In genomic region chr13:18153949-18154582, GRCm38 (mm10) we compare ENCODE assay signal across 28 mouse cellular contexts.
DNase-seq lines count a peak whose midpoint lies in the region; ATAC-seq lines count a peak whose summit lies in the region.
"Had no signal": no experiment of that assay in that cellular context is flagged by ENCODE, and none has a peak within 500 bp of the region (broad histone marks: within the 10 kb centered on the region; RNA-seq: fewer than 3 reads in every experiment).

No protein-coding gene starts in this region.

- H3K9me3 ChIP-seq in forebrain, embryonic 15.5 days = no peaks in the 10 kb centered on the region
- no peaks in the 10 kb centered on the region for H3K9me3 ChIP-seq in forebrain, embryonic 14.5 days (replicated peaks; ENCODE audit: control insufficient read depth, low read length)
- H3K9me3 ChIP-seq in hindbrain, embryonic 16.5 days (ENCODE audit: control insufficient read depth, low read length) = no peaks in the 10 kb centered on the region
- no peaks in the 10 kb centered on the region for H3K9me3 ChIP-seq in hindbrain, embryonic 12.5 days (replicated peaks)
- no peaks in the 10 kb centered on the region for H3K9me3 ChIP-seq in midbrain, embryonic 16.5 days (replicated peaks; ENCODE audit: control insufficient read depth, low read length, poor library complexity, severe bottlenecking)
- no peaks in the 10 kb centered on the region for H3K9me3 ChIP-seq in midbrain, embryonic 10.5 days (replicated peaks)
- H3K9me3 ChIP-seq: embryonic facial prominence, embryonic 12.5 days; embryonic facial prominence, embryonic 15.5 days; G1E; heart, embryonic 10.5 days; heart, embryonic 13.5 days; hindbrain, embryonic 15.5 days; intestine, embryonic 15.5 days had no signal

- WGBS in forebrain, embryonic 15.5 days = 84% methylated on average over 6 of the region's 6 CpGs
- 84% methylated on average over 6 of the region's 6 CpGs for WGBS in forebrain, embryonic 14.5 days
- 82% methylated on average over 6 of the region's 6 CpGs for WGBS in hindbrain, embryonic 16.5 days
- 82% methylated on average over 6 of the region's 6 CpGs for WGBS in hindbrain, embryonic 12.5 days
- WGBS in midbrain, embryonic 16.5 days = 83% methylated on average over 6 of the region's 6 CpGs
- 85% methylated on average over 6 of the region's 6 CpGs for WGBS in midbrain, embryonic 10.5 days

- H3K9ac ChIP-seq in forebrain, embryonic 15.5 days (replicated peaks) = no peak overlapping the region
- no peak overlapping the region for H3K9ac ChIP-seq in forebrain, embryonic 14.5 days (ENCODE audit: low read length)
- H3K9ac ChIP-seq in hindbrain, embryonic 16.5 days (ENCODE audit: low read depth, low read length) = no peak overlapping the region
- no peak overlapping the region for H3K9ac ChIP-seq in hindbrain, embryonic 12.5 days
- no peak overlapping the region for H3K9ac ChIP-seq in midbrain, embryonic 16.5 days (ENCODE audit: low read depth, low read length)
- H3K9ac ChIP-seq: embryonic facial prominence, embryonic 12.5 days; embryonic facial prominence, embryonic 15.5 days; heart, embryonic 13.5 days; hindbrain, embryonic 15.5 days; intestine, embryonic 15.5 days had no signal

- H3K27ac ChIP-seq in forebrain, embryonic 15.5 days (replicated peaks) = no peak overlapping the region
- no peak overlapping the region for H3K27ac ChIP-seq in forebrain, embryonic 14.5 days (ENCODE audit: low read depth, low read length)
- no peak overlapping the region for H3K27ac ChIP-seq in hindbrain, embryonic 16.5 days (ENCODE audit: low read depth, low read length)
- H3K27ac ChIP-seq in hindbrain, embryonic 12.5 days = no peak overlapping the region
- no peak overlapping the region for H3K27ac ChIP-seq in midbrain, embryonic 16.5 days (ENCODE audit: low read length)
- H3K27ac ChIP-seq in midbrain, embryonic 10.5 days (replicated peaks) = no peak overlapping the region
- H3K27ac ChIP-seq: embryonic facial prominence, embryonic 12.5 days; embryonic facial prominence, embryonic 15.5 days; heart, adult 2 months; heart, embryonic 10.5 days; heart, embryonic 13.5 days; hindbrain, embryonic 15.5 days; intestine, embryonic 15.5 days had no signal

- ATAC-seq in forebrain, embryonic 15.5 days (replicated peaks) = peak; percentile 58
- no peak for ATAC-seq in forebrain, embryonic 14.5 days
- ATAC-seq in hindbrain, embryonic 16.5 days = peak; percentile 56; the same call in 1 of the 2 replicates
- ATAC-seq in hindbrain, embryonic 12.5 days (ENCODE audit: low FRiP score) = no peak
- peak; percentile 62 for ATAC-seq in midbrain, embryonic 16.5 days
- ATAC-seq: intestine, embryonic 15.5 days; Patski had no signal

- H3K4me2 ChIP-seq in forebrain, embryonic 15.5 days (replicated peaks) = no peak overlapping the region
- no peak overlapping the region for H3K4me2 ChIP-seq in forebrain, embryonic 14.5 days (ENCODE audit: low read length)
- no peak overlapping the region for H3K4me2 ChIP-seq in hindbrain, embryonic 16.5 days (ENCODE audit: low read length)
- H3K4me2 ChIP-seq in hindbrain, embryonic 12.5 days (replicated peaks) = no peak overlapping the region
- no peak overlapping the region for H3K4me2 ChIP-seq in midbrain, embryonic 16.5 days (ENCODE audit: low read length)
- H3K4me2 ChIP-seq: embryonic facial prominence, embryonic 12.5 days; embryonic facial prominence, embryonic 15.5 days; heart, embryonic 13.5 days; hindbrain, embryonic 15.5 days; intestine, embryonic 15.5 days had no signal

- H3K4me1 ChIP-seq in forebrain, embryonic 15.5 days = no peaks in the 10 kb centered on the region
- no peaks in the 10 kb centered on the region for H3K4me1 ChIP-seq in forebrain, embryonic 14.5 days (ENCODE audit: control insufficient read depth, insufficient read depth, low read length)
- no peaks in the 10 kb centered on the region for H3K4me1 ChIP-seq in hindbrain, embryonic 16.5 days (ENCODE audit: control insufficient read depth, insufficient read depth, low read depth, low read length)
- no peaks in the 10 kb centered on the region for H3K4me1 ChIP-seq in hindbrain, embryonic 12.5 days
- no peaks in the 10 kb centered on the region for H3K4me1 ChIP-seq in midbrain, embryonic 16.5 days (ENCODE audit: control insufficient read depth, insufficient read depth, low read length)
- peaks cover 6% of the 10 kb centered on the region; the same call in 1 of the 2 replicates for H3K4me1 ChIP-seq in midbrain, embryonic 10.5 days
- H3K4me1 ChIP-seq: embryonic facial prominence, embryonic 12.5 days; embryonic facial prominence, embryonic 15.5 days; hindbrain, embryonic 15.5 days; intestine, embryonic 15.5 days had no signal

- H3K36me3 ChIP-seq in forebrain, embryonic 15.5 days = no peaks in the 10 kb centered on the region
- H3K36me3 ChIP-seq in forebrain, embryonic 14.5 days (ENCODE audit: control insufficient read depth, insufficient read depth, low read length) = no peaks in the 10 kb centered on the region
- H3K36me3 ChIP-seq in hindbrain, embryonic 16.5 days (ENCODE audit: control insufficient read depth, insufficient read depth, low read length) = no peaks in the 10 kb centered on the region
- H3K36me3 ChIP-seq in hindbrain, embryonic 12.5 days = no peaks in the 10 kb centered on the region
- H3K36me3 ChIP-seq in midbrain, embryonic 16.5 days (ENCODE audit: control insufficient read depth, insufficient read depth, low read length) = no peaks in the 10 kb centered on the region
- no peaks in the 10 kb centered on the region for H3K36me3 ChIP-seq in midbrain, embryonic 10.5 days
- H3K36me3 ChIP-seq: embryonic facial prominence, embryonic 12.5 days; embryonic facial prominence, embryonic 15.5 days; G1E; heart, embryonic 10.5 days; heart, embryonic 13.5 days; hindbrain, embryonic 15.5 days; intestine, embryonic 15.5 days had no signal

- DNase-seq in forebrain, embryonic 14.5 days (ENCODE audit: low spot score) = no peak
- DNase-seq in midbrain, embryonic 10.5 days (ENCODE audit: low spot score) = no peak
- DNase-seq: adrenal gland, postnatal 10 days; adrenal gland, postnatal 36 days; B cell, adult 2 months; cerebellum, adult 11 months; cerebellum, adult 2 months; cerebellum, adult 9-11 months; cerebellum, postnatal 25 days; gastrocnemius, postnatal 10 days; gastrocnemius, postnatal 36 days; heart, adult 2 months; heart, postnatal 14 days; heart, postnatal 4 days; kidney, adult 11 months had no signal

- H3K27me3 ChIP-seq in forebrain, embryonic 15.5 days = no peaks in the 10 kb centered on the region
- no peaks in the 10 kb centered on the region for H3K27me3 ChIP-seq in forebrain, embryonic 14.5 days (replicated peaks; ENCODE audit: control insufficient read depth, insufficient read depth, low read length)
- no peaks in the 10 kb centered on the region for H3K27me3 ChIP-seq in hindbrain, embryonic 16.5 days (replicated peaks; ENCODE audit: control insufficient read depth, insufficient read depth, low read length)
- H3K27me3 ChIP-seq in hindbrain, embryonic 12.5 days = no peaks in the 10 kb centered on the region
- no peaks in the 10 kb centered on the region for H3K27me3 ChIP-seq in midbrain, embryonic 16.5 days (ENCODE audit: control insufficient read depth, insufficient read depth, low read depth, low read length)
- no peaks in the 10 kb centered on the region for H3K27me3 ChIP-seq in midbrain, embryonic 10.5 days (ENCODE audit: low read depth, poor library complexity, severe bottlenecking)
- H3K27me3 ChIP-seq: CH12.LX; embryonic facial prominence, embryonic 12.5 days; embryonic facial prominence, embryonic 15.5 days; heart, embryonic 13.5 days; hindbrain, embryonic 15.5 days; intestine, embryonic 15.5 days; Patski had no signal

- H3K4me3 ChIP-seq in forebrain, embryonic 15.5 days = no peak overlapping the region
- no peak overlapping the region for H3K4me3 ChIP-seq in forebrain, embryonic 14.5 days (ENCODE audit: low read depth, low read length)
- H3K4me3 ChIP-seq in hindbrain, embryonic 16.5 days (ENCODE audit: low read length) = no peak overlapping the region
- no peak overlapping the region for H3K4me3 ChIP-seq in hindbrain, embryonic 12.5 days
- H3K4me3 ChIP-seq in midbrain, embryonic 16.5 days (ENCODE audit: low read depth, low read length) = no peak overlapping the region
- no peak overlapping the region for H3K4me3 ChIP-seq in midbrain, embryonic 10.5 days
- H3K4me3 ChIP-seq: embryonic facial prominence, embryonic 12.5 days; embryonic facial prominence, embryonic 15.5 days; heart, adult 2 months; heart, embryonic 10.5 days; heart, embryonic 13.5 days; hindbrain, embryonic 15.5 days; intestine, embryonic 15.5 days had no signal

Comparison
In these comparisons a context has a peak if more than half of its experiments do, and no peak if none do; other contexts are left out.
1. ATAC-seq: peak in forebrain, embryonic 15.5 days (single experiment), hindbrain, embryonic 16.5 days (single experiment) and midbrain, embryonic 16.5 days (single experiment); none in forebrain, embryonic 14.5 days (single experiment) and hindbrain, embryonic 12.5 days (single experiment).